Mouse (Mus musculus) intestine, embryonic 15.5 days (tissue): ENCODE measurements around the gene Mthfsl. TPM values are rescaled to one million over a fixed set of nuclear protein-coding genes. Genes with fewer than 3 reads are reported as not detected.
"Not testable (repeated sequence)": the region's sequence is repeated elsewhere in the genome, so short reads cannot be mapped to it uniquely, and the experiment has no call there.

ENCODE experiments used
- ATAC-seq: fragments of 200-750 bp; cut with Nextera tagmentation; 2 replicates; pipeline ENCODE4 v1.8.0; 2017; ENCODE audit warnings: moderate TSS enrichment, moderate library complexity
- H3K27ac ChIP-seq: fragments of 300-500 bp; sonication (generic); 2 replicates; pipeline ENCODE4 v1.5.1; 2015; ENCODE audit warnings: mild to moderate bottlenecking, inconsistent platforms
- H3K27me3 ChIP-seq: fragments of 300-500 bp; sonication (generic); replicated peaks from 2 replicates; pipeline ENCODE4 v1.6.1; 2015; ENCODE audit warnings: inconsistent platforms
- H3K36me3 ChIP-seq: fragments of 300-500 bp; sonication (generic); 2 replicates; pipeline ENCODE4 v1.6.1; 2015; ENCODE audit warnings: inconsistent platforms
- H3K4me1 ChIP-seq: fragments of 300-500 bp; sonication (generic); replicated peaks from 2 replicates; pipeline ENCODE4 v1.6.1; 2015; ENCODE audit warnings: inconsistent platforms
- H3K4me2 ChIP-seq: fragments of 300-500 bp; sonication (generic); replicated peaks from 2 replicates; pipeline ENCODE4 v1.6.1; 2015; ENCODE audit warnings: mild to moderate bottlenecking, inconsistent platforms
- H3K4me3 ChIP-seq: fragments of 300-500 bp; sonication (generic); replicated peaks from 2 replicates; pipeline ENCODE4 v1.5.1; 2015; ENCODE audit warnings: inconsistent platforms
- H3K9ac ChIP-seq: fragments of 300-500 bp; sonication (generic); 2 replicates; pipeline ENCODE4 v1.6.1; 2015; ENCODE audit warnings: inconsistent platforms
- H3K9me3 ChIP-seq: fragments of 300-500 bp; sonication (generic); 2 replicates; pipeline ENCODE4 v1.6.1; 2016; ENCODE audit warnings: inconsistent platforms
- WGBS: fragments of 180-500 bp; shearing (Covaris S2); methylation state at CpG from one replicate; pipeline ENCODE4 v1.1.7; 2015; 5-methylcytosine and 5-hydroxymethylcytosine counted together
- polyA plus RNA-seq: library from polyadenylated mRNA; unstranded; fragments of >200 nt; fragmentation: Nextera tagmentation; extraction: Ambion mirVana; gene quantifications from 2 replicates; pipeline ENCODE4 v1.2.1, GENCODE M21; 2015

Gene Mthfsl
- polyA plus RNA-seq, result 43.4 and 45.4 TPM in 2 replicates

DNA sequence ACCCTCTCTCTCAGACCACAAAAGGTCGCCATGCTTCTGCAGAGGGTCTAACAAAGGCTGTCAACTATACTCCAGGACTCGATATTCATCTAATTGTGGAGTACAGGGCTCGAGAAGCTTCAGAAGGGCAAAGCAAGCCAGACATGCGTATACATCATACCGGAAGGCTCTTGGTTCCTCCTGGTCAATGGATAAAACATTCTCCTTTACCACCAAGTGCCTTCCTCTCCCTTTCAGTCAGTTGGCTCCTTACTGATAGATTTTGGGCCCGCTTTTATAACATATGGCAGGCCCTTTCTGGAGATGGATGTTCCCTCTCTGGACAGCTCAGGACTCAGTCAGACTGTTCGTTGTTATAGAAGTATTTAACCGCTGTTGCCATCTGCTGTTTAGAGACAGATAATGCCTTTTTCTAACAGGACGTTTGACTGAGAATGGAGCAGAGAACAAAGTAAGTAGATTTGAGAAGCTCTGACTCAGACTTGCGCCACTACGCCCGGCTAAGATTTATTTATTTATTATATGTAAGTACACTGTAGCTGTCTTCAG, at the start of gene Mthfsl:
Gene Mthfsl, minus strand, starts transcription at position 308 of the 549 bp plus-strand sequence.
- H3K36me3 ChIP-seq, H3K9ac ChIP-seq, H3K9me3 ChIP-seq, H3K27me3 ChIP-seq, H3K4me1 ChIP-seq: not testable (repeated sequence)
- Histone ChIP-seq H3K4me2 (peak within 1 kb of the TSS; percentile 56), H3K27ac (peak within 1 kb of the TSS; percentile 76), H3K4me3 (peak within 1 kb of the TSS; percentile 28)
- 9% methylated on average over 11 of the region's 12 CpGs for WGBS
- peak; percentile 67 for ATAC-seq

DNA sequence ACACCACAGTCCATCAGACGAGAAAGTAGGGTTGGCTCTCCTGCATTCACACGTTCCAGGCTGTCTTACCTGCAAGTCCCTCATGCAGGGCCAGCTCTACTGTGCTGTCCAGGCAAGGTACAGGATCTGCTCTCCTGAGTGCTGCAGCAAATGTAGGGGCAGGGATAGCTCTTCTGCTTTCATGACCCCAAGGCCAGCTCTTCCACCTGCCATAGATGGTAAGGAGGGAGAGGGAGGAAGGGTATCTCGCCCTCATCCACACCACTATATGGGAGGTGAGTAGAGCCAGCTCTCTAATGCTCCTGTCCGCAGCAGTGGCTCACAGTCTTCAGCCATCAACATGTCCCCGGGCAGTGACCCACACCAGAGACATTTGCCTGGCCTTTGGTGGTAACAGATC, 49.4 kb upstream of the Mthfsl start:
- H3K4me2 ChIP-seq, H3K27me3 ChIP-seq, H3K36me3 ChIP-seq, ATAC-seq, H3K9me3 ChIP-seq, H3K9ac ChIP-seq, H3K4me1 ChIP-seq, H3K4me3 ChIP-seq, H3K27ac ChIP-seq: not testable (repeated sequence)
- WGBS, result 84% methylated on average over 4 of the region's 5 CpGs

DNA sequence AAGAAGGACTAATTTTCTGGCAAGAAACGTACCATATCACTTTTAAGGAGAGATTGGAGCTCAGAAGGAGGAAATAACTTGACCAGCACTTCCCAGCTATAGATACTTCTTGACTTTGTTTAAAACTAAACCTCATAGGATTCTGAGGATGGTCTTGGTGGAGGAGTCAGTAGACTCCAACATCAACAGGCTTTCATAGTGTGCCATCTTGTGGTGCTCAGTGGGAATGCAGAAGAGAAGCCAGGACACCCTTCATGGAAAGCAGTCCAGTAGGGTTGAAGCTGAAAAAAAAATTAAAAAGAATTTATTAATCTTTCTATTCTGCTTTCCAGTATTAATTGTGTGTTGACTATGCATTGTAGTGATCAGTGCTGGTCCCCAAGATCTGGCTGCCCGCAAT, 26.6 kb upstream of the Mthfsl start:
- not testable (repeated sequence) for H3K4me3 ChIP-seq, H3K9me3 ChIP-seq, H3K4me1 ChIP-seq, H3K9ac ChIP-seq, ATAC-seq, H3K27me3 ChIP-seq, H3K36me3 ChIP-seq, H3K4me2 ChIP-seq, H3K27ac ChIP-seq
- WGBS, result 0% methylated on average over 1 of the region's 2 CpGs

DNA sequence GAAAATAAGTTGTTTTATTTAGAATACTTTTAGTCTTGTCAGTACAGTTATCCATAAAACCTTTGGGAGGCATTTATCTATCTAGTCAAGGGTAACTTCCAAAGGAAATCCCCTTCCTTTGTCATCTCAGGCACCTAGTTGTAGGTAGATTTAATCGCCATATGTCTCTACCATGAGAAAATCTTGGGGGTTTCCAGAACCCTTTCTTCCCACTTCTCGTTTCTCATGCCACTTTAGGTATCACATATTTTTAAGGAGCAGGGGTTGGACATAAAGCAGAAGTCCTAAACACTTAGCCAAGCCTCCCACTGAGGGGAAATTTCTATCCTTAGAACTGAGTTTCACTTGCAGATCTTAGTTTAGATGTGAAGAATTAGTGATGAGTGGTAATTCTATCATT, 25.9 kb upstream of the Mthfsl start:
- WGBS, result 75% methylated on average over 1 of the region's 2 CpGs
- H3K4me2 ChIP-seq, H3K27ac ChIP-seq, ATAC-seq, H3K9me3 ChIP-seq, H3K27me3 ChIP-seq, H3K4me1 ChIP-seq, H3K36me3 ChIP-seq, H3K9ac ChIP-seq, H3K4me3 ChIP-seq: not testable (repeated sequence)

DNA sequence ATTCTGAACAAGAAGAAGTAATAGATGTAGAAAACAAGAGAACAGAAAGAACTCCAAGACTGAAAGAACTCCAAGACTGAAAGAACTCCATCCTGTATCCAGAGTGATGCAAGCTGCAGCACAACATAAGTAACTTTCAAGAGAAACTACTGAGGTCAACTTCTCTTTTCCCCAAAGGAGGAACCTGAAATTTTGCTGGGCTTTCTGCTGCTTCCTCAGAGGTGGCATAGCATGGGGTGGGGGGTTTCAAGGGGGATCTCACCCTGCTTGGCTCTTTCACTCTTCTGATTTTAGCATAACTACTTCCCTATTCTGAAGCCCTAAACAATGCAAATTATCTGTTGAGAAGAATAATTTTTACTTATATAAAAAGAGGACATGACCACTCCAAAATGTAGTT, 15.2 kb upstream of the Mthfsl start:
- not testable (repeated sequence) for H3K36me3 ChIP-seq, H3K9me3 ChIP-seq, H3K4me3 ChIP-seq, H3K4me2 ChIP-seq, H3K4me1 ChIP-seq, H3K9ac ChIP-seq, H3K27me3 ChIP-seq, ATAC-seq, H3K27ac ChIP-seq

DNA sequence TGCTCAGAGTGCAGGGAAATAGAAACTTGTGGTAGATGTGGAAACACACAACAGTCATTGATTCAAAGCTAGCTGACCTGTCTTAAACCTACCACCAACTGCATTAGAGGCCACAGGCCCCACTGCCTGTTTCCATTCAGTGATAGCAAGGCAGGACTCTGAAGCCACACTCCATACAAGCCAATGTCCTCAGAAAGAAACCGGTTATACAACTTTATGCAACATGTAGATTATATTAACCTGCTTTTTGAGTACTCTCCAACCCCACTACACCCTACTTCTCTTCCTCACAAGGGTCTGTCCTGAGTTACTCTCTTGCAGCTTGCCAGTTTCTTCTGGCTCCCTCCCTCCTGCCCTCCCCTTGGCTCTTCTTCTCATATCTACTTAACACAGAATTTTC, 13.1 kb upstream of the Mthfsl start:
- not testable (repeated sequence) for H3K27ac ChIP-seq, H3K4me2 ChIP-seq, H3K36me3 ChIP-seq, H3K4me3 ChIP-seq, H3K4me1 ChIP-seq, H3K27me3 ChIP-seq, H3K9me3 ChIP-seq, H3K9ac ChIP-seq
- ATAC-seq, result peak; percentile 59
- 84% methylated on average over 1 of the region's 1 CpGs for WGBS

DNA sequence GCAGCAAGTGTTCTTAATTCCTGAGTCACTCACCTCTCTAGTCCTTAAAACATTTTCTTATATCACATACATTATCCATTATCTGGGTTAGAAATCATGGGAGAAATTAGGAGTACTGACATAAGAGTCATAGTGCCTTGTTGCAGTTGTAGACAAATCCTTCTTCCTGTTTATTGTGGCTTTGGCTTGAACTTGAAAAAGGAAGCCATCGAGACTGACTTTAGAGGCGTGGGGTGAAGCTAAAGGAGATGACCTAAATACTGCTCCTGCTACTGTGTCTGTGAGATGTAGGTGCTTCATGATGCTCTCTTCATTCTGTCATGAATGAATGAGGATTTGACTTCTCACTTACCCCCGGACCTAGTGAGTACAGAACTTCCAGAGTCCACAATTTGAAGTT, 12.2 kb upstream of the Mthfsl start:
- H3K4me1 ChIP-seq, H3K4me3 ChIP-seq, ATAC-seq, H3K4me2 ChIP-seq, H3K9me3 ChIP-seq, H3K36me3 ChIP-seq, H3K27me3 ChIP-seq, H3K9ac ChIP-seq, H3K27ac ChIP-seq: not testable (repeated sequence)
- 60% methylated on average over 2 of the region's 3 CpGs for WGBS

DNA sequence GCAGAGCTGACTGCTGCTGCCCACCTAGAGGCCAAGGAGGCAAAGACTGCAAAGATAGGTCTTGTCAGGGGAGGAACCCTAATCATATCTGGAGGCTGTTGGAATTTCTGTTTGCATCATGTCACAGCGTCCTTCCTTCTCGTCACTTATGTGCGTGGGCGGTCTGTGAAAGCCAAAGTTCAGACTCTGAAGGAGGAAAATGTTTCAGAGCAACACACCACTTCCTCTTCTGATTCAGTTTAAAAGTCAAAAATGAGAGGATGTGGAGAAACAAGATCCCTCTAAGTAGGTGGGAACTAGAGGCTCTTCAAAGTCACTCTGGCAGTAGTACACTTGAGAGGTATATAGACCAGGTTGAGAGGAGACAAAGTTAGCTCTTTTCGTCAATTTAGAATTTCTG, 11.6 kb upstream of the Mthfsl start, which contains the start of gene Bcl2a1d:
Gene Bcl2a1d, minus strand, starts transcription at position 187 of the 400 bp plus-strand sequence.
- not testable (repeated sequence) for H3K27ac ChIP-seq, H3K36me3 ChIP-seq, H3K9me3 ChIP-seq, H3K4me3 ChIP-seq, H3K4me1 ChIP-seq, ATAC-seq, H3K9ac ChIP-seq, H3K27me3 ChIP-seq, H3K4me2 ChIP-seq
- WGBS, result 70% methylated on average over 5 of the region's 5 CpGs

DNA sequence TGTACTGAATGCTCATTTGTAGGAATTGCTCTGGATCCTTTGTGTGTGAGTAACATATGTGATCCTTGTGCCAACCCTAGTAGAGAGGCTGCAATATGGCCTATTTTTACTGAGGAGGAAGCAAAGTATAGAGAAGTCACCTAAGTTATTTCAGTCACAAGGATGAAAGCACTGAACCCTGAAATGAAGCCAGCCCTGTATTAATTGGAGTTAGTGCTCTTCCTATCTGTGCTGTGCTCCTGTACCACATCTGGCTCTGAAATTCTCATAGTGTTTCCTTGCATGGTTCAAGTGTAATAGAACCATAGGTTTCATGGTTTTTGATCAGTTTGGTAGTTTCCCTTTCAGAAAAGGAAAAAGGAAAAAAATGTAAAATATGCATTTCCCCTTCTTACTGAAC, 8.2 kb upstream of the Mthfsl start:
- not testable (repeated sequence) for H3K4me1 ChIP-seq, ATAC-seq, H3K4me2 ChIP-seq, H3K9ac ChIP-seq, H3K27ac ChIP-seq, H3K27me3 ChIP-seq, H3K4me3 ChIP-seq, H3K36me3 ChIP-seq, H3K9me3 ChIP-seq

DNA sequence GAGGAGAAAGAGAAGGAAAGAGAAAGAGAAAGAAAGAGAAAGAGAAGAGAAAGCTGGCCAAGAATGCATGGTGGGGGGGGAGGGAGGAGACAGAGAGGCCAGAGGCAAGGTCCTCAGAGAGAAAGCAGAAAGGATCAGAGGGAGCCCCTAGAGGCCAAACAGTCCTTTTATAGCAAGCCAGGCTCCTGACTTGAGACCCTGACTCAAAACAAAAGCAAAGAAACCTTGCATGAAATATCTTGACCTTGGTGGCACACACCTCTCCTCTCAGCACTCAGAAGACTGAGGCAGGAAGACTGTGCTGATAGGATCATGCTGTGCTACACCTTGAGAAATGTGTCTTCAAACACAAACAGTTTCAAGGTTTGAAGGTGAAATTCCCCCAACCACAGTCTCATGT, 1.5 kb upstream of the Mthfsl start:
- H3K27me3 ChIP-seq, H3K9ac ChIP-seq, H3K27ac ChIP-seq, H3K4me1 ChIP-seq, H3K36me3 ChIP-seq, H3K4me2 ChIP-seq, ATAC-seq, H3K4me3 ChIP-seq, H3K9me3 ChIP-seq: not testable (repeated sequence)

DNA sequence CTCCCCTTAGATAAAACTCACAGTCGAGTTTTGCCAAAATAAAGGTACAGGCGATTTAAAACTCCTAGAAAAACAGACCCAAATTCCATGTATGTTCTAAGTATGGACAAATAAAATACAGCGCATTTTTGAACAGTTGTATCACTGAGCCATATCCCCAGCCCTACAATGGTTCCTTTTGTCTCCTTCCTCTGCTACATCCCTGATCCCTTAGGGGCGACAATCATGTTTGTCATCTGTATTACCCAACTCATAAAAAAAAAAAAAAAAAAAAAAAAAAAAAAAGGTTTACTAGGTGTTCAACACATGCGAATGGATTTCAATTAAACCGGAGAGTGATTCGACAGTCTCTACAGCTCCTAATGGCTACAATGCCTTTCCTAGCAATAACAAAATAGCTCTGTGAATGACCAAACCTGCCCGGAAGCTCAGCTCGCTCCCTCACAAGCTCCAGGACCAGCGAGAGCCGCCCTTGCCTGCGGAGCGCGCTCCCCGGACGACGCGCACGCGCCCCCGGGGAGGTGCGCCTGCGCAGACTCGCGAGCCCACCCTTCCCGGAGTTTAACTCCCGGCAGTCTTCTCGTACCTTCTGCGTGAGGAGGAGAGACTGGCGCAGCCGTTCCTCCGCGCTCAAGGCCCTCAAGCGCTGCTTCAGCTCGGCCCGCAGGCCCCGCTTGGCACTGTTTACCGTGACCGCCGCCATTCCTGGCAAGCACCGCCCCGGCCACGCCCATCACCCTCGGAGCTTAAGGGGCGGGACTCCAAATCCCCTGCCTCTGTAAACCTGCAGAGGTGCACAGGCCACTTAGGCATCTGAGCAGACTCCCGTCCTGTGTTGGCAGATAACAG, 799 bp downstream of the Mthfsl start:
- not testable (repeated sequence) for H3K9me3 ChIP-seq, H3K27me3 ChIP-seq, H3K4me1 ChIP-seq, H3K36me3 ChIP-seq, H3K9ac ChIP-seq
- Histone ChIP-seq H3K4me2 (peak overlapping the region; percentile 50), H3K4me3 (peak overlapping the region; percentile 28), H3K27ac (peak overlapping the region; percentile 76; the same call in 1 of the 2 replicates)
- 9% methylated on average over 9 of the region's 46 CpGs for WGBS
- ATAC-seq, result peak; percentile 97

DNA sequence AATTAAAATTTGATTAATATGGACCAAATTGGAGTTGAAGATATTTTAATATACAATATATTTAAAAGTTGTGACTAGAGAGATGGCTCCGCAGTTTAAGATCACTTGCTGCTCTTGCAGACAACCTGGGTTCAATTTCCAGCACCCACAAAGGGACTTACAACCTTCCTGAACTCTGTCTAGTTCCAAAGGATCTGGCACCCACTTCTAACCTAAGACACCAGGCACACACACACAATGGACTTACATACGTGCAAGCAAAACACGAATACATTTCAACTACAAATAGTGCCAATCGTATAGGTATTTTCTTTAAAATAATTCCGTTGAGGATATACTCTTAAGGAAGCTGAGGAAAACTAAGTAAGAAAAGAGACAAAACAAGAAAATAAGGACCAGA, 1.5 kb downstream of the Mthfsl start:
- ATAC-seq, H3K27ac ChIP-seq, H3K27me3 ChIP-seq, H3K9me3 ChIP-seq, H3K4me1 ChIP-seq, H3K9ac ChIP-seq, H3K36me3 ChIP-seq, H3K4me3 ChIP-seq: not testable (repeated sequence)
- H3K4me2 ChIP-seq, result peak overlapping the region; percentile 50
- WGBS, result 59% methylated on average over 5 of the region's 5 CpGs

DNA sequence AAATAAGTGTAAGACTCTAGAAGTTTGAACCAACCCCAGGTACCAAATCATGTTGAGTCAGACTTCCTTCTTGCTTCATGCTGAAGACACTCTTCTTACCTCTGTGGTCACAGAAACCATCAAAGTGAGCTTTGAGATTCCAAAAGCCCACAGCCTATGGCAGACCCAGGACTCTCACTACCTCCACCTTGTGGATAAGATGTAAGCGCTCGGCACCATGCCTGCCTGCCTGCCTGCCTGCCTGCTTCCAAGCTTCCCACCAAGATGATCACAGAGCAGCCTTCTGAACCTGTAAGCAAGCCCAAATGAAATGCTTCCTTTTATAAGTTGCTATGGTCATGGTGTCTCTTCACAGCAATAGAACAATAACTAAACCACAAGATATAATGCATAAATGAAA, 2.0 kb downstream of the Mthfsl start:
- H3K9me3 ChIP-seq, H3K4me3 ChIP-seq, H3K36me3 ChIP-seq, H3K4me2 ChIP-seq, H3K9ac ChIP-seq, ATAC-seq, H3K27me3 ChIP-seq, H3K4me1 ChIP-seq, H3K27ac ChIP-seq: not testable (repeated sequence)
- 35% methylated on average over 2 of the region's 2 CpGs for WGBS
